Mouse (Mus musculus) retina, adult 2 months (tissue): ENCODE measurements at regions not wholly inside any gene's neighbourhood (a gene's known extent, or its start where the extent isn't known, plus 50 kb on each side); places are given as distances from the start of the nearest gene placed in this dataset.

Experiments used
- DNase-seq: peaks from one replicate; pipeline ENCODE4 v3.0.0-alpha.2; 2012; ENCODE audit warnings: low read depth, low spot score

DNA sequence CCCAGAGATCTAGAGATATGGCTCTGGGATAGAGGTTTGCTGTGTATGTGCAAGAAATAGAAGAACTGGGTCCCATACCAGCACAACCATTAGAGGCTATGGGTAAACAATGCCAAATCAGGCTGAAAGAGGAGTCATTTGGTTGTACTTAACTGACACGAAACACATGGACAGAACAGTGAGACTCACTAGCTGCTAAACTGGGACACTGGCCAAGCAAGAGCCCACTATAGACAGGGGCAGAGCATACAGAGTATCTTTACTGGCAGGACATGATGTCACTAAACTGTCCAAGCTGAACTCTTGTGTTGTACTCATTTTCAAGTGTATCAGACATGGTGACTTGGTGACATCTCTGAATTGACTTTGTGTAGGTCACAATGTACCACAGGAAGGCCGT, 371.3 kb upstream of the Dynlrb2 start:
- no peak for DNase-seq

DNA sequence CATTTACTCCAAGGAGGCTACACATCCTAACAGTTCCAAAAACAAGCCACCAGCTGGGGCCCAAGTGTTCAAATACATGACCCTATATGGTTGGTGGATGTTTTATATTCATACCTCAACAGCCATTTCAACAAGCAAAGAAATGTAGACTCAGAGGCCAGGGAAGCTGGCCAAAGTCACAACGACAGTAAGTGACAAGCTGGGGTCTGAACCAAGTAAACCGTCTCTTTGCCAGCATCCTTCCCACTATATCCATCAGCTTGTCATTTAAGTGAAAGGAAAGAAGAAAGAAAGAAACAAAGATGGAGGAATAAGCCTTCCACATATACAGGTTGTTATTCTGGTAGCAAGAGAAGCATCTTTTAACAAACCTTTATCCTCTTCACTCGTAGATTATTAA, 371.7 kb upstream of the Dynlrb2 start:
- no peak for DNase-seq

DNA sequence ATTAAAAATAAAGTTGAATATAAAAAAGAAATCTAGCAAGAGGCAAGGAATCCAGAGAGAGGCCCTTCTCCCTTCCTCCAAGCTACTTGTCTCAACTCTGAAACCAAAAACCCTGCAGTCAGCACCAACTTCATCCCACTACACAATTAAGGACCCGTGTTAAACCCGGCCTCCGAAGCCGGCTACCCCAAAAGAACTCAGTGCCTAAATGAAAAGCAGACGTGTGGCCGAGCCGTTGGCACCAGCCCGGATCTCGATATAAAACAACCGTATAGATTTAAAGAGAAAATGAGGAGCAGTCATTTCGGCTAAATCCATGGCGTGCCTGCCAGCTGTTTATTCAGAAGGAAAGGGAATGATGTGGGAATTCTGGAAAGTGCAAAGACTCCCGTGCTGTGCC, 384.7 kb upstream of the Dynlrb2 start:
- DNase-seq, result no peak

DNA sequence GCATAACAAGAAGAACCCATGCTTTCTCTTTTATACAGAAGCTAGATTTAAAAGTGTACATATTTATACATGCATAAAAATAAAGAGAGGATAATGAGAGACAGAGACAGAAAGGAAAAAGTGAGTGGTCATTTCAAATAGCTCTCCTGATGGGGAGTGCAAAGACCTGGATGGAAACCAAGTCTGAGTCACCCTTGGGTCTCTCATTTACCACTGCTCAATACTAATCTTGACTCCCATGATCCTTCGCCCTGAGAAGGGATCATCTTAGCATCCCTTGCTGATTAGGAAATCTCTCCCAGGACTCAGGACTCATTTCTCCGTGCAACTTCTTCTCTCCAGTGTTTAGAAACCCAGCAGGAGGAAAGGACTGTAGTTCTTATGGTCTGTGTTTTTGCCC, 386.9 kb upstream of the Dynlrb2 start:
- no peak for DNase-seq

DNA sequence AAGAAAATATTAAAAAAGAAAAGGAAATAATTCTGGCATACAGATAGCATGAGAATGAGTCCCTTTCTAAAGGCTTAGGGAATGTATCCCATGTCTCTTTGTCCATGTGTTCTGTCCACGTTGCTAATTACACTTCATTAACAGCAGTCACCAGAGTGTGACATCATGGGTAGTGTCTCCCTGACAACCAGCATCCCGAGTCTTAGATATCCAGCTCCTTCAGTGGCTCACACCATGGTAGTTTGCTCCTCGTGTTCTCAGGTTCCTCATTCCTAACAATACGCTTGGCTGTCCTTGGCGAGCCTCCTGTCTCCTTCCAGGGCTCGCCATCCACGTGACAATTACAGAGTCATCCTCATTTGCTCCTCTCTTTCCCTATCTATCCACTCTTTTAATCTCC, 388.1 kb upstream of the Dynlrb2 start:
- no peak for DNase-seq

DNA sequence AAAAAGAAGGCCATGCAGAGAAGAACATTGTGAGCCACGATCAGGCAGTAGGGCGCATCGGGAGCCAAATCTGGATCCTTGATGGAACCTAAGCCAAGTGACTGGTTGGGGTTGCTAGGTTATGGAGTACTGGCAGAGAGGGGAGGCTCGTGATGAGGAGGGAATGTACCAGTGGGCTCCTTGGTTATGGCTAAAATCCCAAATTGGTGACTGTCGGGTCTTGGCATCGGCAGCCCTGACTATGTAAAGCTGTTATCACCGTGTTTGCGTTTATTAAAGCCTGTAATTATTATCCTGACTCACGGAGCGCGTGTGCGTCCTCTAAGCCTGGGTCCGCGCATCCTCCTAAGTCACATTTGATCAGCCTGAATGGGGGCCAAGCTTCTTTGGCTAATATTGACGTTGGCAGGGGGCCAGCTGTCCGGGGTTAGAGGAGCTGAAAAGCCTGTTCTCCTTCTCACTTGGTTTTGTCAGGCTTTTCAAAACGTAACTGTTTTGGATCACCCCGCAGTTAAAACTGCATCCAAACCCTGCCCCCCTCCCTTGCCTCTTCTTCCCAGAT, 388.9 kb upstream of the Dynlrb2 start:
- DNase-seq, result no peak

DNA sequence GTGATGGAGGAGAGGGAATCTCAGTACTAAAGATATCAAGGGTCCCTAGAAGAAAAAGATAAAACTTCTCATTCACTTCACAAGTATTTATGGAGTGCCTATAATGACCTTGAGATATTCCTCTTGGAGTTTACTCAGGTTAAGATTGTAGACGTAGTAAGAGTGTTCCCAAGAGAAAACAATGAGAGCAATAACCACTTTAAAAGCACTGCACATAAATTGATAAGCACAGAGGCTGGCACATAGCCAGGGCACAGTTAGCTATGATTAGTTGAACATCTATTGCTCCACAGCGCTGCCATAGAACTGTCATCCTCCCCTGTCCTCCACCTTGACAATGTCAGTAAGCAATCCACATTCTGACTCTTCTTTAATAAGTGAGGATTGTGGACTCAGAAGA, 389.8 kb upstream of the Dynlrb2 start:
- no peak for DNase-seq

DNA sequence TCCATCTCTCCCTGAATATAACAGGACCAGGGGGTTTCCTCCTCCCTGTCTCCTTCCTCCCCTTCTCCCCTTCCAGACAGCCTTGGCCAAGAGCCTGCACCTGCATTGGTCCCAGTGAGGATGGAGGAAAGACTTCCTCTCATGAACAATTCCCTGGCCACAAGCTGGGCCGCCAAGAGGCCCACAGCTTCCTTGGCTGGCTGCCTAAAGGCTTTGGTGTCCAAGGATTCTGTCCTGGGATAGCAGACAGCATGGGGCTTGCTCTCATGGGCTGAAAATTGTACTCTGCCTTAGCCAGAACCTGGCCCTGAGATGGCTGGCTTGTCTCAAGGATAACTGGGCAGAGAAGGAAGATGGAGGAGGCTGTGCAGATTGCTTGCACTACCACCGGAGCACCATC, 390.3 kb upstream of the Dynlrb2 start:
- DNase-seq, result no peak

DNA sequence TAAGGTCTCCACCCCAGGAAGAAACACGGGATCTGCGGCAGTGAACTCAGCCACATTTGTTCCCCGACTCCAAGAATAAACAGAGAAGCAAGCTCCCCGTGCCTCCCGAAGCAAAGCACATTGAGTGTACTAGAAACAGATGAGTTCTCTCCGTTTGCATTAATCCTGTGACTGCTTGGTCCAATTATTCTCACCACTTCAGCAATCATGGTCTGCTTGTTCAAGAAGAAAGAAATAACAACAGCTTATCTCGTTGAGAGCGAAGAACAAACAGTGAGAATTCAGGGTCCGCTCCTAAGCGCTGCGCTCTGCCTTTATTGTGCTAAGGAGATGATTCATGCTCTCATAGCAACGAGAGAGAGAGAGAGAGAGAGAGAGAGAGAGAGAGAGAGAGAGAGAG, 393.6 kb upstream of the Dynlrb2 start:
- DNase-seq, result no peak

DNA sequence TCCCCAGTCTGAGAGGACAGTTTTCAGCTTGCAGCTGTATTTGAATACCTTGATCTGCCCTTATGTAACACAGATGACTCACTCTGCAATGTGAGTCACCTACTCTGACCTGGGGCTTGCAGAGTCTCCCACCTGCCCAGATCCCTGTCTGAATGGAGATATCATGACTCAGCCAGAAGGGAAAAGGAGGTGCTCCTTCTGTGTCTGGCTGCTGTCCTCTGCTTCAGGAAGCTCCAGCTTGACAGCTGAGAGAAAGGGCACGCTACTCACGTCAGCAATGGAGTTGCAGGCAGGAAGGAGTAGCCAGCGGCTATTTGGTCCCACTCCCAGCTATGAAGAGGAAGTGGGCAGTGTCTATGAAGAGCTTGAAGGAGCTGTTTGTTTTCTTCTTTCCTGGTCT, 389.1 kb upstream of the Maf start:
- no peak for DNase-seq

DNA sequence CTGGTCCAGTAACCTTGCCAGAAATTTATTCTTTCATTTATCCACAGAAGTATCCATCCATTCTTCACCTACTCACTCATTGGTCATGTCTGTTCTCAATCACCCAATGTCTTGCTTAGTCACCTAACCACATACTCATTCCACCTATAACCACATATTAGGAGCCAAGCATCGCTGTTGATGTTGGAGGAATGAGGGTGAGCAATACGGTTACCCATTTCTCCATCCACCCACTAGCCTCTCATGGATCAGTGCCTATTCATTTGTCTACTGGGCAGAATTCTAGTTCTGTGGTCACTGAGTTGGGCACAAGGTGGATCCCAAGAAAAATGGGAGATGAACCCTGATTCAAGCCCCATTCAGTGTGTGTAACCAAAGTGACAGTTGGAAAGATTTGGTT, 375.6 kb upstream of the Maf start:
- no peak for DNase-seq

DNA sequence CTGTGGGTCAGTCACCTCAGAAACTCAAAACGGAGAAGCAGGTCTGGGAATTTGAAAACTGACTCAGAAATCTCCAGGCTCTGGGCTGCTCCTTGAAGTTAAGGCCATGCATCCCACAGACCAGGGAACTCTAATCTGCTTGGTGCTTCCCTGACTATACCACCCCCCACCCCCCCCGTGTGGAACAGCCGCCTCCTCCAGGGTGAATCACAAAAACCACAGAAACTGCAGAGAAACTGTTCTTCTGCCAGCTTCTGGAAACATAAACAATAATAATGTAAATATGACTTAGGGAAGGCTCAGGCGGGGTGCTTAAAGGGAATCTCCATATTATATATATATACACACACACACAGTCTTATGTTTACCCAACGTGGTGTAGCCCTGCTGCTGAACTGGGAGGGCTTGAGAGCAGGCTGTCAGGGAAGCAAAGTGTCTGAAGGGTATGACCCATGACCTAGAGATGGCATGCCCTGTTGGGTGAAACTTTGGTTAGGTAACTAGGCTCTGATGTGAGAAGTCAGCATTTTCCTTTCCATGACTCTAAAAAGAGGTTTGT, 371.3 kb upstream of the Maf start:
- DNase-seq, result no peak

DNA sequence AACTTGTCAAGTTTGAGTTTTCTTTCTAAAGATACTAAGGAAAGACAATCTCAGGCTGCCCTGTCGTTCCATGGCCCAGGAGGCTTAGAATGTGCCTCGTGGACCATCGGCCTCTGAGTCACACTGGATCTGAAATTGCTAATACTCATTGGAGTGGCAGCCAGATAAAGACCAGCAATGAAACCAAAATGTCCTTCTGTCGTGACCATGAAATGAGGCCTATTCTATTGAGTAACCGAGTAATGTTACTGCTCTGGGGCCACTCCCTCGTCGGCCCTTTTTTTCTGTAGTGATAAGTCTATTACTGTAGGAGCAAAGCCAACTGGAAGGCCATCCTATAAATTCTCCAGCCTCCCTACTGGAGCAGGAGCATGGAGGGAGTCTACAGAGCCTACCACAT, 363.9 kb upstream of the Maf start:
- no peak for DNase-seq

DNA sequence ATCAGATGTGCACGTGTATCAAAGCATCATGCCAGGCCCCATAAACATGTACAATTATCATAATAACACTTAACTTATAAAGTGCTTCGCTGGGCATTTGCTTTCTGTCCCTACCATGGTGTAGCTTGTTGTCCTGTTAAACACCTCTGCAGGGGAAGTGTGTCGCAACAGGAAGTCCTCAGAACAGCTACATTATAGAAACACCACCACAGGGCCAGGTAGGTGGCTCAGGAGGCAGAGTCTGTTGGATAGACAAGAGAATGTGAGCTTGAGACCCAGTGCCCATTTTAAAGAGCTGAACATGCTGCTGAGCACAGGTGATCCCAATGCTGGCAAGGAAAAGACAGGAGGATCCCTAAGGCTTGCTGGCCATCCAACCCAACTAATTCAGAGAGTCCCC, 361.9 kb upstream of the Maf start:
- no peak for DNase-seq

DNA sequence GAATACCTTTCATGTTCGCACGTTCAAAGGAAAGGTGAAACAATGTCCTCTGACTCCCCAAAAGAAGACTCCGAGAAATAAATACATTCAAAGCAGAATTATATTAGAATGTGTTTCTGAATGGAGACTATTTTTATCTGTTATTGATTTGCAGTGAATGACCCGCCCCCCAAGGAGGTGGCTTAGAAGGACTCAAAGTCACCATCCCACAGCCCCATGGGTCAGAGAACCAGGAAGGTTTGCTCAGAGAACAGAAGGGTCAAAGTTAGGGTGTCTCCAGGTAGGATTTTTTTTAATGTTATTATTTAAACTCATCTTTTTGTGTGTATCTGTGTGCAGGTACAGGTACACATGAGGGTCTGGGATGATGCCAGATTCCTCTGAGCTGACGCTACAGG, 360.4 kb upstream of the Maf start:
- no peak for DNase-seq

DNA sequence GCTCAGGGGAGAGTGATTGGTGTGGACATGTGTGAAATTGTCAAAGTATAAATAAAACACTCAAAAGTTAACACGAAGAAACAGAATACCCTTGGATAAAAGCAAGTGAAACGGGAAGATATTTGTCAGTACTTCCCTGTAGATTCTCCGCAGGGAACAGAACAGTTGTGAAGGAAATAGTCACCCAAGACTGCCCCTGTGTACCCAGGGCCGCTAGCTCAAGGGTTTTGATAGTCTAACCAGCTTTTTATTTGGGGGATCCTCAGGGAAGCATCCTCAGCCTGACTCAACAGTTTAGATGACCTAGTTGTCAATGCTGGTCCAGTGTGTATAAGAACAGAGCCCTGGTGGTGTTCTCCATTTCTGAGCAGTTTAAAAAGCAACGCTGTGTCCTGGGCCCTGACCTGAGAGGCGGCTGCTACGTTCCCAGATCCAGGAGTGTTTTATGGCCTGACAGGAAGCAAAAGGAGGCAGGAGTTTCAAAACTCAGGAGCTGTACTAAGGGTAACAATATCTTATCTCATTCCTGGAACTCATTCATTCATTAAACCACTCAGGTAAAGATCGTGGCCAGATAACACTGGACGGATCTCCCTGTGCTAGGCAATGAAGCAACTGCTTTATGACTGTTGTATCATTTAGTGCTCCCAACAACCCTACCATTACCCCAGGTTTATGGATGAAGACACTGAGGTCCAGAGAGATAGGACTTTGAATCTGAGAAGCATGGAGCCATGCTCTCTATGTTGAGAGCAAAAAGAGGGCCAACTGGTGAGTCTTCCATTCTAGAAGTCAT, 359.8 kb upstream of the Maf start:
- no peak for DNase-seq

DNA sequence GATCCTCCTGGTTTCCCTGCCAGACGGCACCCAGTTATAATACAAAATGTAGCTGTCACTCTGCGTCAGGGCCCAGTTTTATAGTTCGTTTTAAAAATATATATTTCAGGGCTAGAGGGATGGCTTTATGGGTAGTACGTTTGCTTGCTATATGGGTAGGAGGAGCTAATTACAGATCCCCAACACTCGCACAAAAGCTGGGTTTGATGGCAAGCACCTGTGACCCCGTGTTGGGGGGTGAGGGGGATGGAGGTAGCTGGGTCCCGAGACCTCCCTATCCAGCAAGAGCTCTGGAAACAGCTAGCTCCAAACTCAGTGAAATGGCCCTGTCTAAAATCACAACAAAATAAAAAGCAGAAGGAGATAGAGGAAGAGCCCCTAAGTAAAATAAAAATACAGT, 358.3 kb upstream of the Maf start:
- DNase-seq, result no peak

DNA sequence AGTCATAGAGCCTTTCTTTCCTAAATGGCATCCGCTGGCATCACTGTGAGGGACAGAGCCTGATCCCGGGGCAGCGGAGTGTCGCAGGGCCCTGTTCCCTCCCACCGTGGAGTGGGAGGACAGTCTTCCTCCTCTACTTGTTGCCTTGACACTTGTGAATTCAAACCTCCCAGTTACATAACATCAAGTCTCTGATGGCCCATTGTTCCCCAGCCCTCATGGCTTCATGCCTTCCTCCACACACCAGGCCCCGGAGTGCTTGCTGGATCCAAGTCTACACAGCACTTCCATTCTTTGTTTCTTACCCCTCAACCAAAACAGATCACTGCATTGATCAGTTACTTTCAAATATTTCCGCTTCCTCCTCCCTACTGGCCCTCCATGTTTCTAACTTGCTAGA, 357.7 kb upstream of the Maf start:
- no peak for DNase-seq

DNA sequence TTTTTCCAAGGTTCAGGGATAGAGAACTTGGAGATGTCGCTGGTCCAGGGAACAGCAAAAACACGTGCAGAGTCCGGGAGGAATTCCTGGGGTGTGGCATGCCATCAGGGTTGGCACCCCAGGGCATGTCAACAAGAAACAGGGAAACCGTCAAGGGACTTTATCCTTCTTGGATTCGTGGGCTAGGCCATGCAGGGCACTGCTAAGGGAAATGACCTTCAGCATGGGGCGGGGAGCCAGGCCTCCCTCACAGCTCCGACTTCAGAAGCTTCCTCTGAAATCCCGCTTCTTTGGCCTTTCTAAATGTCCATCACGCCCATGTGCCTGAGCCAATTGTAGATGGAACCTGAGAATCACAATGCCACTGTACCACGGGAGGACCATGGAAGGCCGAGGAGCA, 357.0 kb upstream of the Maf start:
- no peak for DNase-seq

DNA sequence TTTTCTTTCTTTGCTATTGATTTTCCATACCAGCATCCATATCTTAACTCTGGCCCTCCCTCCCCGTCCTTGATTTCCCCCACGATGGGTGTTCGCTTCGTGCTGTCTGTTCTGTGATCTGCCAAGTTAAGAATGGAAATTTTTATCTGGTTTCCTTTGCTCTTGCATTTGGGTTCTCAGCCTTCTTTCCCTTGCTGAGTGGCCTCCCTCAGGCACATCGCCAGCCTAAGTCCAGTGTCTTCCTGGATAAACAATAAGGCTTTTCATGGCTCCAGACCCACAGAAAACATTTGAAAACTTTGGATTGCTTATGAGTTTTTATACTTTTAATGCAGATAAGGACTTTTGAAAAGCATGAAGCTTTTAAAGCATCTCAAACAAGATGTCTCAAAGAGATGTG, 355.9 kb upstream of the Maf start:
- no peak for DNase-seq

DNA sequence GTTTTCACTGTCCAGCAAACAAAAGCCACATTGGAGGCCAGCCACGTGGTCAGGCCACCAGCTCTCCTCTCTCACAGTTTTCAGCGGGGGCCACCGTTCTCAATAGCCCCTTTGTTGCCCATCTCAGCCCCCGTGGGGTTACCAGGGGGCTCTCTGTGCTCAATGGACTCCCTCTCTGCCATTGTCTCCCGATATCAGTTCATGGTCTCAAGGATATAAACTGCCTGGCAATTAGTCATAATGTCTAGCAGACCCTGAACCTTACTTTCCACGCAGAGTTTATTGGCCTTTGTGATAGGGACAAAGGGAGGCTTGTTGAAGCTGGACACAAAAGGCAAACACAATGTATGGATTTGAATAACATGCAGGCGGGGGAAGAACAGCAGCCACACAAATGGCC, 345.9 kb upstream of the Maf start:
- DNase-seq, result no peak

DNA sequence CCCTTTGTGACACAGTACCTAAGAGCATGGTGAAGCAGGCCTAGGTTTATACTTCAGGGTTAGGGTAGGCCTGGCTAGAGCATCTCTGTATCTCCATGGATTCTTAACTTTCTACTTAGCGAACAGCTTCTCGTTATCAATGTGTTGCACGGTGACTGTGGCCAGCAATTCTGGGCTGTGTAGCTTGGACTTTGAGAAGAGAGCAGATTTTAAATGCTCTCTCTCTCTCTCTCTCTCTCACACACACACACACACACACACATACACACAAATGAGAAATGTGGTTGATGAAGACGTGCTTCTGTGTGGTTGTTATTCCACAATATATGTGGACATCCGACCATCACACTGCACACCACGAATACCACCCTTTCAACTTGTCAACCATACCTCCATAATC, 345.4 kb upstream of the Maf start:
- DNase-seq, result no peak

DNA sequence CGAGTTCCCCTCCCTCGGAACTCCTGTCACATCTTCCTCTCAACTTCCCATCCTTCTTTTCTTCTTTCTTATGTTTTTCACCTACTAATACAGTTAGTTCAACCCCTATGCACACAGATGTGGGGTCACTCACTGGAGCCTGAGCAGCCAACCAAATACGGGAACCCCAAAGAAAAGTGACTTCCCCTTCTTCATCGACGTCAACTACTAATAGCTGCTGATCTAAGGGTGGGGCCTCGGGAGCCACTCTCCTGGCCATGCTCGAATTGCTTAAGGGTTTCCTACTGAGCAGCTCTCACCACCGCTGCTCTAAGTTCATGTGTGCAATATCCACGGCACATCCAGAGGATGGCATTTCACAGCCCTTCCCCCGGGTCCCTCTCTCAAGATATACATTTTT, 340.9 kb upstream of the Maf start:
- no peak for DNase-seq

DNA sequence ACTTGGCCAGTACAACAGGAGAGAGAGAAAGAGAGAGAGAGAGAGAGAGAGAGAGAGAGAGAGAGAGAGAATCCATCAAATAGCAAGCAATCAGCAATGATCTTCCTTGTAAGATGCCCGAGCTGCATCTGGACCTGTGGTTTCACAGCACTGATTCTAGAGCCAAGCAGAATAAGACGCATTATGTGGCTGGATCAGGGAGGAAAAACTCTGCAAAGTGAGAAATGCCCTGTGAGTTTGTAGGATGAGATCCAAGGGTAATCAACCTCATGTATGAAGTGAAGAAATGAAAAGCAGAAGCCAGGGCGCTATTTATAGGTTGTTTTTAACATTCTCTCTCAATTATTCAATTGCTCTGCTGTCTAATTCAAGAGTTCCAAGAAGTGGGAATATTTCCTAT, 339.3 kb upstream of the Maf start:
- no peak for DNase-seq
